Mouse (Mus musculus): ENCODE data around the gene Fermt2. TPM values are rescaled to one million over a fixed set of nuclear protein-coding genes. Genes with fewer than 3 reads are reported as not detected.
A peak's percentile ranks its signal among the peaks of the same experiment; 100 is the strongest.
"Not testable (repeated sequence)": the region's sequence is repeated elsewhere in the genome, so short reads cannot be mapped to it uniquely, and the experiment has no call there.

Fermt2 gene
- total RNA-seq, 4 experiments from 2014 or later = 229 to 294 (median 246) TPM

GRCm38 (mm10) chr14:45510787-45511186 is 19.1 kb downstream of the Fermt2 start:
- DNase-seq (ENCODE audit: low spot score in 2 of 2) = no peak

GRCm38 (mm10) chr14:45507923-45508322 is 22.0 kb downstream of the Fermt2 start:
- peak in 1 of 2 experiments; percentile 33 for DNase-seq (ENCODE audit: low spot score in 2 of 2)

GRCm38 (mm10) chr14:45507447-45507846 is 22.5 kb downstream of the Fermt2 start:
- DNase-seq (ENCODE audit: low spot score in 2 of 2) = no peak

- no peak for DNase-seq (ENCODE audit: low spot score in 2 of 2)
Measured at GRCm38 (mm10) chr14:45507032-45507431, 22.9 kb downstream of the Fermt2 start.

- no peak for DNase-seq (ENCODE audit: low spot score in 2 of 2)
Measured at GRCm38 (mm10) chr14:45506165-45506564, 23.8 kb downstream of the Fermt2 start.

GRCm38 (mm10) chr14:45504422-45505113 is 25.4 kb downstream of the Fermt2 start:
- no peak for DNase-seq (ENCODE audit: low spot score in 2 of 2)

- DNase-seq (ENCODE audit: low spot score in 2 of 2) = no peak
Measured at GRCm38 (mm10) chr14:45503934-45504333, 26.0 kb downstream of the Fermt2 start.

- no peak for DNase-seq (ENCODE audit: low spot score in 2 of 2)
Measured at GRCm38 (mm10) chr14:45500052-45500451, 29.9 kb downstream of the Fermt2 start.

GRCm38 (mm10) chr14:45497116-45497515 is 32.8 kb downstream of the Fermt2 start:
- no peak for DNase-seq (ENCODE audit: low spot score in 2 of 2)

- not testable (repeated sequence) for DNase-seq (ENCODE audit: low spot score in 2 of 2)
Measured at GRCm38 (mm10) chr14:45495810-45496209, 34.1 kb downstream of the Fermt2 start.

GRCm38 (mm10) chr14:45493891-45494290 is 36.0 kb downstream of the Fermt2 start:
- no peak for DNase-seq (ENCODE audit: low spot score in 2 of 2)

GRCm38 (mm10) chr14:45492668-45493067 is 37.2 kb downstream of the Fermt2 start:
- DNase-seq (ENCODE audit: low spot score in 2 of 2) = no peak

GRCm38 (mm10) chr14:45492038-45492437 is 37.9 kb downstream of the Fermt2 start:
- no peak for DNase-seq (ENCODE audit: low spot score in 2 of 2)

- not testable (repeated sequence) for DNase-seq (ENCODE audit: low spot score in 2 of 2)
Measured at GRCm38 (mm10) chr14:45487201-45487600, 42.7 kb downstream of the Fermt2 start.

- not testable (repeated sequence) for DNase-seq (ENCODE audit: low spot score in 2 of 2)
Measured at GRCm38 (mm10) chr14:45483361-45483760, 46.6 kb downstream of the Fermt2 start.

GRCm38 (mm10) chr14:45478977-45479806 is 50.7 kb downstream of the Fermt2 start:
- DNase-seq (ENCODE audit: low spot score in 2 of 2) = no peak

GRCm38 (mm10) chr14:45478515-45478914 is 51.4 kb downstream of the Fermt2 start:
- no peak for DNase-seq (ENCODE audit: low spot score in 2 of 2)

GRCm38 (mm10) chr14:45477651-45478050 is 52.3 kb downstream of the Fermt2 start:
- DNase-seq (ENCODE audit: low spot score in 2 of 2) = no peak

GRCm38 (mm10) chr14:45476990-45477389 is 52.9 kb downstream of the Fermt2 start:
- DNase-seq (ENCODE audit: low spot score in 2 of 2) = no peak

GRCm38 (mm10) chr14:45472536-45472935 is 57.4 kb downstream of the Fermt2 start:
- DNase-seq (ENCODE audit: low spot score in 2 of 2) = no peak

- no peak for DNase-seq (ENCODE audit: low spot score in 2 of 2)
Measured at GRCm38 (mm10) chr14:45469446-45469845, 60.5 kb downstream of the Fermt2 start.

GRCm38 (mm10) chr14:45466371-45466770 is 63.5 kb downstream of the Fermt2 start:
- not testable (repeated sequence) for DNase-seq (ENCODE audit: low spot score in 2 of 2)
